Mouse (Mus musculus) bone marrow, adult 2 months (tissue): ENCODE measurements around the gene Bod1l.

Experiments
- CTCF ChIP-seq: fragments of 200-500 bp; IDR thresholded peaks from 2 replicates; pipeline ENCODE4 v1.5.1; 2011; ENCODE audit warnings: low read length, control low read depth; ENCODE audit not compliant: control insufficient read depth, insufficient read depth
- POLR2A ChIP-seq: fragments of 200-500 bp; IDR thresholded peaks from 2 replicates; pipeline ENCODE4 v1.6.1; 2011; ENCODE audit warnings: low read depth, mild to moderate bottlenecking, control low read depth, low read length, borderline replicate concordance; ENCODE audit not compliant: control insufficient read depth

- TF ChIP-seq POLR2A = no peak
- TF ChIP-seq CTCF = no peak
These were observed 11.7 kb upstream of the Bod1l start for GRCm38 (mm10) chr5:41855781-41856180.
